Mouse (Mus musculus): ENCODE measurements around the gene Gm10134. TPM values are rescaled to one million over a fixed set of nuclear protein-coding genes. Genes with fewer than 3 reads are reported as not detected.

Gm10134 gene
- not detected for total RNA-seq (2023)

GRCm38 (mm10) chr2:28505795-28506194 lies at the start of gene Gm10134:
Gene Gm10134, plus strand, starts transcription at chr2:28506095.

GRCm38 (mm10) chr2:28465836-28466518 lies 39.9 kb upstream of the Gm10134 start, which contains the start of gene 1700007K13Rik:
Gene 1700007K13Rik, minus strand, starts transcription at chr2:28466332.

GRCm38 (mm10) chr2:28467860-28468485 lies 37.9 kb upstream of the Gm10134 start, which contains the start of gene Mrps2:
Gene Mrps2, plus strand, starts transcription at chr2:28468066.

GRCm38 (mm10) chr2:28496671-28497070 lies 9.2 kb upstream of the Gm10134 start, which contains the start of gene Gbgt1:
Gene Gbgt1, plus strand, starts transcription at chr2:28496891.

GRCm38 (mm10) chr2:28512798-28513401 lies 7.0 kb downstream of the Gm10134 start, which contains the start of gene Ralgds:
Gene Ralgds, plus strand, starts transcription at chr2:28513125.

Other genes with a start within 250 kb of the Gm10134 start
- gene Ppp1r26, start 59.3 kb upstream of the Gm10134 start, total RNA-seq (2023), result 0.12 TPM
- gene 1700007K13Rik, start 39.8 kb upstream of the Gm10134 start, total RNA-seq (2023), result not detected
- gene Mrps2, start 38.0 kb upstream of the Gm10134 start, total RNA-seq (2023), result 23.2 TPM
- gene Gbgt1, start 9.2 kb upstream of the Gm10134 start, total RNA-seq (2023), result 0.64 TPM
- gene Ralgds, start 7.0 kb downstream of the Gm10134 start, total RNA-seq (2023), result 50.5 TPM
- gene Cel, start 57.3 kb downstream of the Gm10134 start, total RNA-seq (2023), result 6.8 TPM
- 28.1 TPM for gene Gtf3c5, start 77.7 kb downstream of the Gm10134 start, total RNA-seq (2023)
- 0.52 TPM for gene Gfi1b, start 115.9 kb downstream of the Gm10134 start, total RNA-seq (2023)
- 57.1 TPM for gene Tsc1, start 135.1 kb downstream of the Gm10134 start, total RNA-seq (2023)
- not detected for gene Spaca9, start 193.6 kb downstream of the Gm10134 start, total RNA-seq (2023)
- gene Ak8, start 194.1 kb downstream of the Gm10134 start, total RNA-seq (2023), result not detected